Mouse (Mus musculus) kidney, embryonic 15.5 days (tissue): Measurements from ENCODE around the gene Nupr1. TPM values are rescaled to one million over a fixed set of nuclear protein-coding genes. Genes with fewer than 3 reads are reported as not detected.

Source experiments
- ATAC-seq: fragments of 200-750 bp; cut with Nextera tagmentation; replicated peaks from 2 replicates; pipeline ENCODE4 v1.8.0; 2017; ENCODE audit warnings: moderate TSS enrichment; ENCODE audit not compliant: low FRiP score
- H3K27ac ChIP-seq: fragments of 300-500 bp; sonication (generic); 2 replicates; pipeline ENCODE4 v1.5.1; 2015; ENCODE audit warnings: mild to moderate bottlenecking, inconsistent platforms
- H3K27me3 ChIP-seq: fragments of 300-500 bp; sonication (generic); 2 replicates; pipeline ENCODE4 v1.6.1; 2015; ENCODE audit warnings: inconsistent platforms
- H3K36me3 ChIP-seq: fragments of 300-500 bp; sonication (generic); 2 replicates; pipeline ENCODE4 v1.6.1; 2015; ENCODE audit warnings: inconsistent platforms
- H3K4me1 ChIP-seq: fragments of 300-500 bp; sonication (generic); 2 replicates; pipeline ENCODE4 v1.6.1; 2015; ENCODE audit warnings: inconsistent platforms
- H3K4me2 ChIP-seq: fragments of 300-500 bp; sonication (generic); 2 replicates; pipeline ENCODE4 v1.6.1; 2015; ENCODE audit warnings: moderate library complexity, mild to moderate bottlenecking, inconsistent platforms
- H3K4me3 ChIP-seq: fragments of 300-500 bp; sonication (generic); replicated peaks from 2 replicates; pipeline ENCODE4 v1.5.1; 2015; ENCODE audit warnings: mild to moderate bottlenecking, inconsistent platforms
- H3K9ac ChIP-seq: fragments of 300-500 bp; sonication (generic); 2 replicates; pipeline ENCODE4 v1.6.1; 2015; ENCODE audit warnings: mild to moderate bottlenecking, inconsistent platforms
- H3K9me3 ChIP-seq: fragments of 300-500 bp; sonication (generic); replicated peaks from 2 replicates; pipeline ENCODE4 v1.6.1; 2016; ENCODE audit warnings: inconsistent platforms
- WGBS: fragments of 180-500 bp; shearing (Covaris S2); methylation state at CpG from one replicate; pipeline ENCODE4 v1.1.7; 2015; ENCODE audit warnings: mixed read lengths; 5-methylcytosine and 5-hydroxymethylcytosine counted together
- polyA plus RNA-seq: library from polyadenylated mRNA; unstranded; fragments of >200 nt; fragmentation: Nextera tagmentation; extraction: Ambion mirVana; gene quantifications from 2 replicates; pipeline ENCODE4 v1.2.1, GENCODE M21; 2015

Nupr1 gene
- polyA plus RNA-seq, 1 experiment from 2014 or later: 9.7 TPM

- 71% methylated on average over 5 of the region's 5 CpGs for WGBS
- H3K4me2 ChIP-seq: no peak overlapping the region
- no peaks in the 10 kb centered on the region for H3K9me3 ChIP-seq
- no peak overlapping the region for H3K4me3 ChIP-seq
- no peaks in the 10 kb centered on the region for H3K36me3 ChIP-seq
- H3K27me3 ChIP-seq: no peaks in the 10 kb centered on the region
- no peaks in the 10 kb centered on the region for H3K4me1 ChIP-seq
- no peak overlapping the region for H3K9ac ChIP-seq
- no peak overlapping the region for H3K27ac ChIP-seq
- ATAC-seq: no peak
Observed at GRCm38 (mm10) chr7:126642545-126643243, 12.0 kb upstream of the Nupr1 start.

DNA sequence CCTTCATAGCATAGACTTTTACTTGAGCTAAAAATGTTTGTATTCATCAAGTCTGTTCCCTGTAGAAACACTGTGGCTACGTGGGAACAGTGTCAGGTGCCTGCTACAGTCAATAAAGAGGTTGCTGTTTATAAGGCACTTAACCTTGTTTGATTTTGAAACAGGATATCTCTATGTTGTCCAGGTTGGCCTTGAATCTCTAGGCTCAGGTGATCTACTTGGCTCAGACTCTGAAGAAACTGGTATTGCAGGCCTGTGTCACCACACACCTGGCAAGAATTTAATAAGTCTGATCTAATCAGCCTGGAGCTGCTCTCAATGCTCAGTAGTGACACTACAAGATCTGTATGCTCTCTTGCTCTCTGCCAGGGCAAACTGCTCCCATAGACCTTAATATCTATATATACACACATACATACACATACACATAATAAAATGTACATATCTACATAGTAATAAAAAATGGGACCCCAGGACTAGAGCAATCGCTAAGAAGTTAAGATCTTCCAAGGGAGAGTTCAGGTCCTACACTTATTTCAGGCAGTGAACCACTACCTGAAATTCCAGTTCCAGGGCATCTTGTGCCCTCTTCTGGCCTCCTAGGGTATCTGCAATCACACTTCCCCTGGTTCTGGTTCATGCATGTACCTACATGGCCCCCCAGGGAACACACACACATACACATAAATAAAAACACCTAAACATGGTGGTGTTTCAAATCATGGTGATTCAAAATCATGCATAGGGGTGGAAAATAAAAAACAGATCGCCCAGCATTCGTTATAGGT lies 6.3 kb upstream of the Nupr1 start:
- no peak overlapping the region for H3K9ac ChIP-seq
- no peak overlapping the region for H3K4me3 ChIP-seq
- ATAC-seq: no peak
- 0 out of 2 replicates have a peak, but pooled peaks cover 3% of the 10 kb centered on the region for H3K27me3 ChIP-seq
- no peaks in the 10 kb centered on the region for H3K36me3 ChIP-seq
- 16% methylated on average over 4 of the region's 4 CpGs for WGBS
- H3K4me2 ChIP-seq: no peak overlapping the region
- no peak overlapping the region for H3K27ac ChIP-seq
- H3K4me1 ChIP-seq: no peaks in the 10 kb centered on the region
- no peaks in the 10 kb centered on the region for H3K9me3 ChIP-seq

- Histone ChIP-seq H3K27me3 (0 out of 2 replicates have a peak, but pooled peaks cover 3% of the 10 kb centered on the region), H3K9ac (no peak overlapping the region), H3K9me3 (no peaks in the 10 kb centered on the region), H3K4me1 (no peaks in the 10 kb centered on the region), H3K4me2 (no peak overlapping the region), H3K36me3 (no peaks in the 10 kb centered on the region), H3K27ac (no peak overlapping the region), H3K4me3 (no peak overlapping the region)
- no peak for ATAC-seq
Observed at GRCm38 (mm10) chr7:126635375-126635774, 4.7 kb upstream of the Nupr1 start.

DNA sequence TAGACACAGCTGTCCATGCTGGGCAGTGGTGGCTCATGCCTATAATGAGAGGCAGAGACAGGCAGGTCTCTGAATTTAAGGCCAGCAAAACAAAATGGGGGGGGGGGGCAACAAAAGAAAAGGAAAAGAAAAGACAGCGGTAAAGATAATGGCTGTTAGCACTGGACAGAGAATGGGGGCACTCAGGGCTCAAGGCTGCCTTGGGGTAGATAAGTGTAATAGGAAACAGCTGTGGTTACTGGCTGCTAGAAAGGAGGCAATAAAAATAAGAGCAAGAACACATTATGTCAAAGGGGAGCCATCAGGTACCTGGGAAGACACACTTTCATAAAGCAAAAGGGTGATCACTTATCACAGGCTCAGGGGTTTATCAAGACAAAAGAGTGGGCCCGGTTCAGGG lies 1.8 kb upstream of the Nupr1 start:
- Histone ChIP-seq H3K27ac (no peak overlapping the region), H3K9me3 (no peaks in the 10 kb centered on the region), H3K4me2 (no peak overlapping the region), H3K9ac (no peak overlapping the region), H3K27me3 (0 out of 2 replicates have a peak, but pooled peaks cover 3% of the 10 kb centered on the region), H3K4me3 (no peak overlapping the region), H3K36me3 (no peaks in the 10 kb centered on the region), H3K4me1 (peaks cover 8% of the 10 kb centered on the region; the same call in 1 of the 2 replicates)
- ATAC-seq: no peak
- 74% methylated on average over 2 of the region's 2 CpGs for WGBS

DNA sequence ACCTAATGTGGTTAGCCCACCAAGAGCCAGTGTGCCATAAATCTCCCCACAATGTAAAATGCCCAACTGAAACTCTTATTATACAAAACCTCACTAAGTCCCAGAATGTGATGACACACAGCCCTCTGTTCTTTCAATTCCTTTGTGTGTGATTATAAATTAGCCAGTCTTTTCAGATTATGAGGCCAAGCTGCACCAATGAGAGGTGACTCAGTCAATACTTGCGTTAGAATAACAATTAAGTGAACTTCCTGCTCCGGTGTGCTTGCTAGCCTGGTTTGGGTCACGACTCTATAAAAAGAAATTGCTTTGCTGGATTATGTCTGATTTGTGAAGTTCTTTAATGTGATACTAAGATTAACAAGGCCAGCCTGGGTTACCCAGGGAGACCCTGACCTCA lies 746 bp downstream of the Nupr1 start:
- Histone ChIP-seq H3K4me2 (no peak overlapping the region), H3K4me3 (no peak overlapping the region), H3K4me1 (peaks cover 16% of the 10 kb centered on the region; the same call in 1 of the 2 replicates), H3K27me3 (no peaks in the 10 kb centered on the region), H3K36me3 (no peaks in the 10 kb centered on the region), H3K27ac (no peak overlapping the region), H3K9ac (no peak overlapping the region), H3K9me3 (no peaks in the 10 kb centered on the region)
- ATAC-seq: no peak
- WGBS: 33% methylated on average over 3 of the region's 3 CpGs

DNA sequence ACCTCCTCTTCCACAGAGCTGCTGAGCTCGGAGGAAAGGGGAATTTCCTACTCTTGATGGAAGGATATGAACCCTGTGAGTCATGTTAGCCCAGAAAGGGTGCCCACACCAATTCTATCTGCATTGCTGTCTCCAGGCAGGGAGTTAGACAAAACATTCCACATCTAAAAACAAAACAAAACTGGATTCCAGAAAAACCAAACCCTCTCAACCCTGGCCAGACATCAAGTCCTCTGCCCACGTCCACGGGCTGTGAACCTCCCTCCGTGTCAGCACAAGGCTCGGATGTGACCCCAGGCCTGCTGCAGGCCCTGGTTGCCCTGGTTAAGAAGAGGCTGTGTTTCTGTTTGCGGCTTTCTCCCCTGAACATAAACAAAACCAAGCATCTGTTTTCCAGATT lies 2.5 kb downstream of the Nupr1 start:
- WGBS: 41% methylated on average over 6 of the region's 6 CpGs
- no peak for ATAC-seq
- Histone ChIP-seq H3K9me3 (no peaks in the 10 kb centered on the region), H3K9ac (no peak overlapping the region), H3K4me1 (peaks cover 16% of the 10 kb centered on the region; the same call in 1 of the 2 replicates), H3K27ac (peak overlapping the region; percentile 41; the same call in 1 of the 2 replicates), H3K4me3 (no peak overlapping the region), H3K36me3 (no peaks in the 10 kb centered on the region), H3K27me3 (no peaks in the 10 kb centered on the region), H3K4me2 (no peak overlapping the region)

GRCm38 (mm10) chr7:126625807-126626600 lies 4.7 kb downstream of the Nupr1 start:
- Histone ChIP-seq H3K36me3 (no peaks in the 10 kb centered on the region), H3K4me1 (peaks cover 16% of the 10 kb centered on the region; the same call in 1 of the 2 replicates), H3K4me2 (no peak overlapping the region), H3K9me3 (no peaks in the 10 kb centered on the region), H3K4me3 (no peak overlapping the region), H3K9ac (no peak overlapping the region), H3K27me3 (no peaks in the 10 kb centered on the region), H3K27ac (no peak overlapping the region)
- ATAC-seq: no peak
- 92% methylated on average over 3 of the region's 3 CpGs for WGBS

GRCm38 (mm10) chr7:126625369-126625768 lies 5.3 kb downstream of the Nupr1 start:
- ATAC-seq: peak; percentile 43; the same call in 1 of the 2 replicates
- Histone ChIP-seq H3K4me1 (peaks cover 16% of the 10 kb centered on the region; the same call in 1 of the 2 replicates), H3K9me3 (no peaks in the 10 kb centered on the region), H3K36me3 (no peaks in the 10 kb centered on the region), H3K4me2 (no peak overlapping the region), H3K4me3 (no peak overlapping the region), H3K9ac (no peak overlapping the region), H3K27me3 (no peaks in the 10 kb centered on the region), H3K27ac (0 out of 2 replicates have a peak overlapping the region, but pooled peaks have one; percentile 23)
- 30% methylated on average over 6 of the region's 6 CpGs for WGBS

DNA sequence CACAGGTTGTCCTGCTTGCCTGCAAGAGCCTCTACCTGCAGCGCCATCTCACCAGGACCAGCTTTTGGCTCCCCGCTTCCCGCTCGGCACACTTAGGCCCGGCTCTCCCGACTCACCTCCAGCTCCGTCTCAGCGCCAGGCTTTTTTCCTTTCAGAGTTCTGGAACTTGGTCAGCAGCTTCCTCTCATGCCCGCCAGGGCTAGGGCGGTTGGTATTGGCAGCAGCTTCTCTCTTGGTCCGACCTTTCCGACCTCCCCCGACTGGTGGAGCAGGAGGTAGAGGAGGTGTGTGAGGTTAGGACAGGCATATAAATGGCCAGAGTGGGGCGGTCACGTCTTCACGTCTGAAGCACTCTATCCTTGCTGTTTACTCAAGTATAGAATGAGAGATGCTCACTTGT lies 5.9 kb downstream of the Nupr1 start:
- WGBS: 73% methylated on average over 16 of the region's 16 CpGs
- Histone ChIP-seq H3K9me3 (no peaks in the 10 kb centered on the region), H3K4me3 (no peak overlapping the region), H3K9ac (no peak overlapping the region), H3K4me2 (no peak overlapping the region), H3K4me1 (peaks cover 16% of the 10 kb centered on the region; the same call in 1 of the 2 replicates), H3K36me3 (no peaks in the 10 kb centered on the region), H3K27me3 (no peaks in the 10 kb centered on the region), H3K27ac (no peak overlapping the region)
- no peak for ATAC-seq

GRCm38 (mm10) chr7:126623381-126623780 lies 7.3 kb downstream of the Nupr1 start:
- Histone ChIP-seq H3K4me2 (no peak overlapping the region), H3K9me3 (no peaks in the 10 kb centered on the region), H3K27me3 (no peaks in the 10 kb centered on the region), H3K9ac (no peak overlapping the region), H3K36me3 (no peaks in the 10 kb centered on the region), H3K4me3 (no peak overlapping the region), H3K4me1 (peaks cover 15% of the 10 kb centered on the region; the same call in 1 of the 2 replicates), H3K27ac (no peak overlapping the region)
- 94% methylated on average over 1 of the region's 1 CpGs for WGBS
- no peak for ATAC-seq

GRCm38 (mm10) chr7:126621452-126622359 lies 9.0 kb downstream of the Nupr1 start:
- ATAC-seq: no peak
- Histone ChIP-seq H3K4me3 (no peak overlapping the region), H3K27ac (no peak overlapping the region), H3K9me3 (no peaks in the 10 kb centered on the region), H3K36me3 (no peaks in the 10 kb centered on the region), H3K4me2 (no peak overlapping the region), H3K9ac (no peak overlapping the region), H3K27me3 (no peaks in the 10 kb centered on the region), H3K4me1 (0 out of 2 replicates have a peak, but pooled peaks cover 8% of the 10 kb centered on the region)
- 76% methylated on average over 9 of the region's 9 CpGs for WGBS
